Mouse (Mus musculus) c-Kit-positive CD71-positive TER-119-positive erythroid progenitor cells, embryonic 14.5 days (primary cell): ENCODE measurements around the gene 2900026A02Rik.

Source experiments
- DNase-seq: peaks from one replicate; pipeline ENCODE4 v3.0.0-alpha.2; 2013; ENCODE audit warnings: low spot score

2900026A02Rik gene

GRCm38 (mm10) chr5:113174916-113175692 is 45.9 kb downstream of the 2900026A02Rik start:
- DNase-seq = peak; percentile 18

- peak; percentile 47 for DNase-seq
These were observed 47.7 kb downstream of the 2900026A02Rik start for GRCm38 (mm10) chr5:113173318-113173717.

- DNase-seq = no peak
These were observed 49.0 kb downstream of the 2900026A02Rik start for GRCm38 (mm10) chr5:113171968-113172578.

DNA sequence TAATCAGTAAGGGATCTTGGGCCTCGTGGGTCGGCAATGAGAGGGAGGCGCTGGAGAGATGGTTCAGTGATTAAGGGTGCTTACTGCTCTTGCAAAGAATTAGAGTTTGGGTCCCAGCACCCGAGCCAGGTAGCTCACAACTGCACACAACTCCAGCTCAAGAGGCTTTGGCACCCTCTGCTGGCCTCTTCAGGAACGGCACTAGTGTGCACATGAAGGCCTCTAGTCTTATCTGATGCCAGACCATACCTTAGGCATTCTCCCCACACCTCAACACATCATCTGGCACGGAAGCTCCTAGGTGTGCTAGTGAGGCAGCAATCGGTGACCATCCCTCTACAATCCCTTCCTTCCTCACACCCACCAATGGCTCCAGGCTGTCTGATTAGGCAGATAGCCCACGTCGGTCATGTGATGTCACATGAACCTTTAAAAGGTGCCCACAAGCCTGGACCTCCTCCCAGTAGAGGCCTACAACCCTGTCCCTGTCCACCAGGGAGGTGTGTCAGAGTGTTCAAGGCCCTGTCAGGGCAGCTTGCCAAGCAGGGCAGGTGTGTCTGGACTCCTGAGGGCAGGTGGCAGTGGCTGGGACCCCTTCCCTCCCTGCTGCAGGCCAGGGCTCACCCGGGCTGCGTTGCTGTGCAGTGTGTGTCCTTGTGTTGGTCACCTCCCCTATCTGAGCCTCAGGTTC is 50.8 kb downstream of the 2900026A02Rik start:
- DNase-seq = peak; percentile 18

DNA sequence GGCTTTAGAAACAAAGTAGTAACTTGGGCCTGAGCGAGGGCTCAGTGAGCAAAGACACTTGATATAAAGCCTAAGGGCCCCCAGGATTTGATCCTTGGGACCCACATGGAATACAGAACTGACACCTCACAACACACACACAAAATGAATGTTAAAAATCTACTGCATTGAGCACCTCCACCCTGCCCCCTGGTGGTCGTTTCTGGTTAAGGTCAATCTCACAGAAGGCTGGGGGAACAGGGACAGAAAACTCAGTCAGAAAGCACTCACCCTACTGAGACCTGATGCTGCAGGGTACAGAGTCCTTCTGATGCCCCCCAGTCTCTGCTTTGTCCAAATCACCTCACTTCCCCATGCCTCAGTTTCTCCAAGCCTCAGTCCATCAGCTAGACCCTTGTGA is 53.3 kb downstream of the 2900026A02Rik start:
- DNase-seq = peak; percentile 45

- peak; percentile 47 for DNase-seq
These were observed 55.6 kb downstream of the 2900026A02Rik start for GRCm38 (mm10) chr5:113165481-113165880.

GRCm38 (mm10) chr5:113164873-113165441 is 56.1 kb downstream of the 2900026A02Rik start:
- peak; percentile 92 for DNase-seq

DNA sequence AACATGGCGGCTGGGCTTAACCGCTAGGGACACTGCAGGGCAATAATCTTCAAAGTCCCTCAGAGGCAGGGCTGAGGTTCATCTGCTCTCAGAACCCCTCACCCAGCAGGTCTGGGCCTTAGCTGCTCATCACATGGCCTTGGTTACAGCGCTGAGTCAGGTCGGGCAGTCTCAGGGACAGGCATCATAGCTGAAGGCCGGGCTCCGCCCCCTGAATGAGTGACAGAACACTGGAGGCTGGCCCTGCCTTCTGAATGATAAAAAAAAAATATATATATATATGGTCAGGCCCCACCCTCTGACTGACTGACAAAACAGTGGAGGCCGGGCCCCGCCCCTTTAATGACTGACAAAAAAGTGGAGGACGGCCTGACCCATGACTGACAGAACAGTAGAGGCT is 56.6 kb downstream of the 2900026A02Rik start:
- DNase-seq = no peak

- DNase-seq = no peak
These were observed 57.9 kb downstream of the 2900026A02Rik start for GRCm38 (mm10) chr5:113163116-113163515.

GRCm38 (mm10) chr5:113162699-113163098 is 58.3 kb downstream of the 2900026A02Rik start:
- DNase-seq = no peak

GRCm38 (mm10) chr5:113161576-113161975 is 59.5 kb downstream of the 2900026A02Rik start:
- no peak for DNase-seq

DNA sequence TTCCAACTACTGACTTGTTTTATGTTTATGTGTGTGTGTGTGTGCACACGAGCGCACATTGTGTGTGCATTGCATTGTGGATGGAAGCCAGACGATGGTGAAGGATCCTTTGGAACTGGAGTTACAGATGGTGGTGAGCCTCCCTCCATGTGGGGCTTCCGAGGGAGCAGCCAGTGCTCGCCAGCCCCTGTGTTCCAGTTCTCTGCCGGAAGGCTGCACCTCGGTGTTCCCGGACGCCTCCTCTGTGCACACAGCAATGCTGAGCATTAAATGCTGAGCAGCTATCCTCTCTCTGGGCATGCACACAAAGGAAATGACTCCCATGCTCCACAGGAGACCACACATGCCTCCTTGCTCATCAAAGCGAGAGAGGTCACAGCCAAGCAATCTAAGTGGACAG is 60.7 kb downstream of the 2900026A02Rik start:
- DNase-seq = no peak

- no peak for DNase-seq
These were observed 62.2 kb downstream of the 2900026A02Rik start for GRCm38 (mm10) chr5:113158759-113159355.

GRCm38 (mm10) chr5:113157588-113157987 is 63.4 kb downstream of the 2900026A02Rik start:
- no peak for DNase-seq

DNA sequence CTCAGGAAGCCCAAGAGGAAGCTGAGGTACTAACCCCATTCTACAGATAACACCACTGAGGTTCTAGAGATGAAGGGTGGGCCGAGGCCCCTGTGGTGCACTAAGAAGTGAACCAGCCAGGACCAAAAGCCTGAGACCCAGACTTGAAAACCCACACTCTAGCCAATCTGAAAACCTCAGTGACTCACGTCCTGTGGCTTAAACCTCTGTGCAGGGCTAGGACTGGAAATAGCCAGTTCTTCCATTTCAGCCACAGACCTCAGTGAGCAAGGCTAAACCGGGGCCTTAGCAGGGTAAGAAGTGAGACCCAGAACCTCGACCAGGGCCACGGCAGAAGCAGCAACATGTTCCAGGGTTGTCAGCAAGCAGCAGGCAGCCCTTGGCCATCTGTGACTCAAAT is 64.0 kb downstream of the 2900026A02Rik start:
- no peak for DNase-seq

DNA sequence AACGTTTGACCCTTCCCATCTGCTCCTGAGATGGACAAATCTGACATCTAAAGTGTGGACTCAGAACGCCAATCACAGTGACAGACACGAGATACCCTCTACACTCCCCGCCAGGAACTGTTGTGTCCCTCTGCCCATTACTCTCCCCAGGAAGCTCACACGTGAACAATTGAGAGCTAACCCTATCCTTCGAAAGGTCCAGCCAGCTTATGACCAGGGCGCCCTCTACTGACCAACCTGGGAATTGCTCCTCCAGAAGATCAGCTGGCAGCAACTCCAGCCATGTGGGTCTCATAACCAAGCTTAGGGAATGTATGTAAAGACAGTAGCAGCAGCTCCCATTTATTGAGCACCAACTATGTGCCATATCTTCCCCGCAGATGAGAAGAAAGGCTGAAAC is 65.9 kb downstream of the 2900026A02Rik start:
- DNase-seq = peak; percentile 65

- no peak for DNase-seq
These were observed 66.6 kb downstream of the 2900026A02Rik start for GRCm38 (mm10) chr5:113154441-113154840.

DNA sequence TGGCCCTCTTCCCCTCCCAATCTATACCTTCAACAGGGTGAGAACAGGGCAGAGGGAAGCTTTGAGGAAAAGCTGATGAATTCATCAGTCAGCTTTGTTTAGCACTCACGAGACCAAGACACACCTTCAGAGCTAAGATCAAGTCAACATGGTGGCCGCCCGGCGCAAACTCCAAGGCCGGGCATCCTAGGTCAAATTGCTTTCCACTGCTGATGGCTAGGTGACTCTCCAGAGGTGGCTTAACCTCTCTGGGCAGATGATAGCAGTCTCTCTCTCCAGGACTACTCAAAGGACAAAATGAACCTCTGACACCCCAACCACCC is 67.6 kb downstream of the 2900026A02Rik start:
- DNase-seq = no peak

GRCm38 (mm10) chr5:113152663-113153507 is 68.2 kb downstream of the 2900026A02Rik start:
- no peak for DNase-seq

- no peak for DNase-seq
These were observed 69.4 kb downstream of the 2900026A02Rik start for GRCm38 (mm10) chr5:113151554-113152103.
